Mouse (Mus musculus) heart, postnatal 14 days (tissue): ENCODE results near the gene Jade2. TPM values are rescaled to one million over a fixed set of nuclear protein-coding genes. Genes with fewer than 3 reads are reported as not detected.
A peak's percentile ranks its signal among the peaks of the same experiment; 100 is the strongest.
"Not testable (repeated sequence)": the region's sequence is repeated elsewhere in the genome, so short reads cannot be mapped to it uniquely, and the experiment has no call there.

ENCODE experiments used
- DNase-seq, 2 experiments: peaks; one replicate each; pipeline ENCODE4 v3.0.0; 2021 to 2022
- intact Hi-C: fragments of 180-260 bp; cut with DNase I; formaldehyde crosslinking; loops from one replicate; pipeline ENCODE4 v1.15.1; 2025
- total RNA-seq, 2 experiments: library from RNA; stranded (reverse); gene quantifications; 2 replicates each; pipeline ENCODE4 v1.2.3; 2021

Jade2 gene
- total RNA-seq, 2 experiments from 2014 or later, result 8.3 to 10.0 TPM

DNA sequence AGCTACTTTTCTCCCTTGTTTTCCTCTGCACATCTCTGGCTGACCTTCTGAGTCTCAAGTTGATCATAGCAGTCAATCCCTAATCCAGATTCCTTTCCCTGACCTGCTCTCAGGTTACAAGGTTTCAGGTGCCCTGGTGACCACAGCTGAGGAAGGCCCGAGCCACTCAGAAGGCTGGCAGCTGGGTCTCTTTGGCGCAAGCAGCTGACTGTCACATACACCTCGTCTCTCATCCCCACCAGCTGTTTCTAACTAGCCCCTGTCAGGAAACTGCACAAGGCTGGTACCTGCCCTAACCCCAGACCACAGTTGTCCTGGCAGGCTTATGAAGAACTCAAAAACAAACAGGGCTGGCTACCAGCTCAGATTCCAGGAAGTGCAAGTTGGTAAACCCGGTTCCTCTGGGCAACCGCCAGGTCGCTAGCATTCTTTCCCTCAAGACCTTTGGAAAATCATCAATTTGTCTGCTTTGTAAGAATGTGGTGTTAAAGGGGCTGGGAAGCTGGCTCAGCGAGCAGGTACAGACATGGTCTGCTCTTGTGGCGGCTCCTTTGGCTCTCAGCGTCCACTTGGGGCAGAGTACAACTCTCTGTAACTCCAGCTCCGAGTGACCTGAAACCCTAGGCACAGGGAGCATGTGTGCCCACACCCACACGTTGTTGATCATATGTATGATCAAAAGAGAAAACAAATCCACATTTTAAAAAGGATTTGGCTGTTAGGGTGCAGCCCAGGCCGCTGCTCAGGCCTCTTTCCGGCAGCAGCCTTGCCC, 50.2 kb downstream of the Jade2 start:
- intact Hi-C loops, result no loop called here
- DNase-seq, result no peak

DNA sequence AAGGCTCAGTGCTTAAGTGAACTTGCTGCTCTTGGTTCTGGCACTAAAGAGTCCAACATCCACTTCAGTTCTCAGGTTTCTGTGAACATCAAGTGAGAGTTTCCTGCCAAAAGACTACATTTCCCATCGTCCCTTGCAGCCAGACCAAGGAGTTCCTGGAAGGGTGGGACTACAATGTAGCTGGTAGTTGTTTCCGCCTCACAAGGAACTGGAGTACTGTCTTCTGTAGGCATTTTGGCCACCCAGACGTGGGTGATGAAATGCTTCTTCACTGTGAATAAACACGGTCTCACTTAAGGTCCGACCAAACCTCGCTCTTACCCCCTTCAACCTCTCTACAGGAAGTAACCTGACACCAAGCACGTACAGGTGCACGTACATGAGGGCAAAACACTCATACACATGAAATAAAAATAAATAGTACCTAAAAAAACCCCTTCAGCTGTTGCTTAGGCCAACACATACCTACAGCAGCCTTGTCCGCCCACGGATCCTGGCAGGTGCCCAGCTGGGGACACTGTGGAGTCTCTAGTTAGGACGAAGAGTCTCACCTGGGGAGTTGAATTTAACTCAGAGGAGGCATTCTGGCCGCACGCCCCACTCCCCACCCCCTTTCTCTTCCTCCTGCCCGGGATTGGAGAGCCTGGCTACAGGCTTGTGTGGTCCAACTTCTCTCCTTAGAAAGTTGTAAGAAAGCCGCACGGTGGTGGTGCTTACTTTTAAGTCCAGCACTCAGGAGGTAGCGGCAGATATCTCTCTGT, 52.1 kb downstream of the Jade2 start:
- DNase-seq, result peak; percentile 55 to 82
- intact Hi-C loops, result no loop called here

DNA sequence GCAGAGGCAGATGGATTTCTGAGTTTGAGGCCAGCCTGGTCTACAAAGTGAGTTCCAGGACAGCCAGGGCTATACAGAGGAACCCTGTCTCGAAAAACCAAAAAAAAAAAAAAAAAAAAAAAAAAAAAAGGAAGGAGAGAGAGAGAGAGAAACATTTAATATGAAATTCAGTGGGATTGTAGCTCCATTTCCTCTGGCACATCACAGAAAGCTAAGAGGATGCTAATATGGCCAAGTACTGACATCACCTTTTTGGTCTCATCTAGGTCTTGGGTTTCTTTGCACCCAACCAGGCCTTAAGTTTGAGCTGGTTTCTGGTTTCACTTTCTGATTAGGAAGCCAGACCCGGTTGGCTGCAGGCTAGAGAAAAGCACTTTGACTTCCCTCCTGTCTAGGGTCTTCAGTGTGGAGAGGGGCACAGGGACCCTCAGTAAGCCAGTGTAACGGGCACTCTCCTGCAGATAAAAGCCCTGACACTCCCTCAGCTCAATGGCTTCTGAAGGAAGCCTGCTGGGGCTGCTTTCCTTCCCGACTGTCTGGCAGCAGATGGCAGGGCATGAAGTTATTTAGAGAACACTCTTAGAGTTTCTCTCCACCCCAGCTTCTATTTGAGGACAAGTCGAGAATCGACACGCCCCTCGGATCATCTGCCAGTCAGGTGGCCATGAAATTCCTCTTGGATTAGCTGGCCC, 56.7 kb downstream of the Jade2 start:
- intact Hi-C loops, result no loop called here
- DNase-seq, result peak in 1 of 2 experiments; percentile 42

DNA sequence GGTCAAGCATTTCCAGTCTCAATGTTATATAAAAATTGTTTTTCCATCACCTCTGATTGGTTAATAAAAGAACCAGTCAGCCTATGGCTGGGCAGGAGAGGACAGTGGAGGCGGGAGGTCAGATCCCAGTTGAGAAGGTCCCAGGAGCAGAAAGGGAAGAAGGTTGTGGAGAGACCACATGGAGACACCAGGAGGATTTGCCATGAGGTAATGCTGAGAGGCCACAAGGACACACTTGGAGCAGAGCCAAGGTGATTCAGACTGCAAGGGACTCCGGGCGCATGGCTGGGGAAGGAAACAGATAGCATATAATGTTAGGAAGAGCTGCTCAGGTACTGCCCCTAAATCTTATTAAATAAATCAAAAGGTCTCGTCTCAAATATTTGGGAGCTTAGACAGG, 61.2 kb downstream of the Jade2 start:
- intact Hi-C loops, result no loop called here
- peak in 1 of 2 experiments; percentile 34 for DNase-seq

DNA sequence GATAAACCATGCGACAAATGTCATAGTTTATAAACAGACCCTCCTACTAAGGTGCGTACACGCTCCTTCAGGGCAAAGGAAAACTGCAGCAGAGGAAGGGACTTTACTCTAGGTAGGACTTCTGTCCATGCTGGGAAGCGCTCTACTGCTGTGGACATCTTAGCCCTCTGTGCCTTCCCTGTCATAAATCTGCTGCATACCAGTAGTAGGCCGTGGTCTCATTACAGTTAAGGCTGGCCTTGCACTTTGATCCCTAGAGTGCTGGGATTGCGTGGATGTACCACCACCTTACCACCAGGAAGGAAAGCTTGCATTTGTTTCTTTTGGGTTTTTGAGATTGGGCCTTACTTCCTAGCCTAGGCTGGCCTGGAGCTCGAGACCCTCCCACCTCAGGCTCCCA, 66.8 kb downstream of the Jade2 start:
- intact Hi-C loops, result no loop called here
- no peak for DNase-seq

DNA sequence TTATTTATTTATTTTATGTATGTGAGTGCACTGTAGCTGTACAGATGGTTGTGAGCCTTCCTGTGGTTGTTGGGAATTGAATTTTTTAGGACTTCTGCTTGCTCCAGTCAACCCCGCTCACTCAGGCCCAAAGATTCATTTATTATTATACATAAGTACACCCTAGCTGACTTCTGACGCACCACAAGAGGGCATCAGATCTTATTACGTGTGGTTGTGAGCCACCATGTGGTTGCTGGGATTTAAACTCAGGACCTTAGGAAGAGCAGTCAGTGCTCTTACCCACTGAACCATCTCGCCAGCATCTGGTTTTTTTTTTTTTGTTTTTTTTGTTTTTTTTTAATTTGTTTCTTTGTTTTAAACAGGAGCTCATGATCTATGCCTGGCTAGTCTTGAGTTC, 67.7 kb downstream of the Jade2 start:
- intact Hi-C loops, DNase-seq: not testable (repeated sequence)

DNA sequence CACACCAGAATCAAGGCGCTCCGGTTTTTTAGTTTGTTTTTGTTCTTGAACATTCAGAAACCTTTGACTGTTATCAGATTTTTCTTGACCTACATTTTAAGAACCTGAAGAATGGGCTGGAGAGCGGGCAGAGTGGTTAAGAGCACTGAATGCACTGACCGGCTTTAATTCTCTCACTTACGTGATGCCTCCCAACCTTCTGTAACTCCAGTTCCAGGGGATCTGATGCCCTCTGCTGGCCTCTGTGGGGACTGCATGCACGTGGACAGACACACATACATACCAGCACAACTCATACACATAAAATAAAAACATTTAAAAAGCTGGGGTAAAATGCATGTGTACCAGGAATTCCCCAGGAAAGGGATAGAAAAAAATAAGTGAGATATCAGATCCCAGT, 71.5 kb downstream of the Jade2 start:
- peak; percentile 37 to 60 for DNase-seq
- intact Hi-C loops, result no loop called here

DNA sequence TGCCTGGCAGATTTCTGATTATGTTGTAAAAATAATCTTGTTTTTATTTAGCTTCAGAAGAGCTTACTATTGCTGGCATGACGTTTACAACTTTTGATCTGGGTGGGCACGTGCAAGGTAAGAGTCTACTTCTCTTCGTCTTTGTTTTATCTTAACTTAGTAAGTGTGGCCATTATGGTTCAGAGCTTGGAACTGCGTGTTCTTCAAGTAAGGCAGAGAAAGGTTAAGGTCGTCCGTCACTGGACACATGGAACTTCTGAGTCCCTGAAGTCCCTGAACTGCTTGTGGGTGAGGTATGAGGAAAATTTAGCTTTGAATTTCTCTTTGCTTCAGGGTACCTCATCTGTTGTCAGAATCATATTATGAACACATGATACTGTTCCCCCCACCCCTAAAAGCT, 74.7 kb downstream of the Jade2 start:
- intact Hi-C loops, result loop anchor here (5.0 kb wide), 1 partner anchor 50 kb away; no protein-coding TSS in a partner anchor

DNA sequence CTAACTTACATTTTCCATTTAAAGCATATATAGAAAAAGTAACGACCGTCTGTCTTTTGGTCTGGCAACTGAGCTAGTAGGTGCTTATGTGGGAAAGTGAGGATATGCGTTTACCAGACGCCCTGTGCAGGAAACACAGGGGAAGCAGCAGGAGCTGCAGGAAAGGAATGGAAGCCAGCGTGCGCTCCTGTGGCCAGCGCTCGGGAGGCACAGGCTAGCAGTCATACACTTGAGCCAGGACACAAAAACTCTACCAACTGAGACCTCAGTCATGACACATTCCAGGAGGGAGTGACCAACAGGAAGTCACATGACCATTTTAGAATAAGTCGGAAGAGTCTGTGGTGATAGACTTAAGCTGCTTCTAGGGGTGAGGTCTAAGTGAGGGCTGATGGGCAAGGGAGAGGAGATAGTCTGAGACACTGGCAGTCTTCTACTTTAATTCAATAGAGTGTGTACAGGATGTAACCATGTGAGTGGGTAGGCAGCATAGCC, 76.6 kb downstream of the Jade2 start:
- DNase-seq, result no peak
- intact Hi-C loops, result loop anchor here (5.0 kb wide), 1 partner anchor 49 kb away; no protein-coding TSS in a partner anchor

More for the DNA sequence above, 74.7 kb downstream of the Jade2 start:
- DNase-seq, result no peak

DNA sequence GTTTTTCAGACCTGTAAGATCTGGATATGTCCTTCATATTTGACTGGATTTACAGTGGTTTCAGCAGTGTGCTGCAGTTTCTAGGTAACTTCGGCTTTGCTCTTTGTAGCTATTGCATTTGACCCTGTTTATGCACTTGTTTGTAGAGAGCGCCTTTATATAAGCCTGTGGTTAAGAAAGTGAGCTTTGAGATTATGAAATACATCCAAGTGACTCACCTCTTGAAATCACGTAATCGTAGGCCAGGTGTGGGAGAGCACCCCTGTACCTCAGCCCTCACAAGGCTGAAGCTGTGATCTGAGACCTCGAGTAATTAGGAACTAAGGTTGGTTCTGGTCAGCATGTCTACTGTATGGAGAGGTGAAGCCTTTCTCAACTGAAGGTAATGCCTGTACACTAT, 80.0 kb downstream of the Jade2 start:
- intact Hi-C loops, result no loop called here
- no peak for DNase-seq

DNA sequence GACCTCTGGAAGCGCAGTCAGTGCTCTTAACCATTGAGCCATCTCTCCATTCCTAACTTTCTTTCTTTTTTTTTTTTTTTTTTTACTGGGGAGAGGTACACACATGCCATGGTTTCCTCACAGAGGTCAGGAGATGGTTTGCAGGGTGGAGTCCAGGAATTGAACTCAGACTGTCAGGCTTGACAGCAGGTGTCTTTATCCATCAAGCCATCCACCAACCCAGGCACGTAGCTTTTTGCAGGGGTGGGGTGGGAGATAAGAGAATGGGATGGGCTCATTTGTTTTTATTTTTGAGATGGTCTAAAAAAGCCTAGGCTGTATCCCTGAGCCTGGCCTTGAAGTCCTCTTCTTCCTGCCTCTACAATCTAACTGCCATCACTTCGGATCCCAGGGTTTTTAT, 81.9 kb downstream of the Jade2 start:
- no peak for DNase-seq
- intact Hi-C loops, result no loop called here

DNA sequence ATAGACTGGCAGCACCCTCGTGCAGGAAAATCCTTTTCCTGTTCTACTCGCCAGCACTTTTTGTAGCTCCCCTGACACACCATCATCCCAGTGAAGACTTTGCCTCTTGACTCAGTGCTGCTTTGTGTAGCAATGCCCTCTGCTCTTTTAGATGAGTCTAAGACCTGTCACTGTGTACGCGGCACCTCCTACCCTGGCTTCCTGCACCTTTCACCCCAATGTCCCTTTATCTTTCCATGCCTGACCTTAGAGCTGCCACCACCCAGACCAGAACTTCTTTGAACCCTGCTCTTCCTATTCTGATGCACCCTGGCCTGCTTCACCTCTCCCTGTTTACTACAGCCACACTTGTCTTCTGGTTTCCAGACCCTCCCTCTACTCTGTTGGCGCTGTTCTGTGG, 89.2 kb downstream of the Jade2 start:
- no peak for DNase-seq
- intact Hi-C loops, result no loop called here

DNA sequence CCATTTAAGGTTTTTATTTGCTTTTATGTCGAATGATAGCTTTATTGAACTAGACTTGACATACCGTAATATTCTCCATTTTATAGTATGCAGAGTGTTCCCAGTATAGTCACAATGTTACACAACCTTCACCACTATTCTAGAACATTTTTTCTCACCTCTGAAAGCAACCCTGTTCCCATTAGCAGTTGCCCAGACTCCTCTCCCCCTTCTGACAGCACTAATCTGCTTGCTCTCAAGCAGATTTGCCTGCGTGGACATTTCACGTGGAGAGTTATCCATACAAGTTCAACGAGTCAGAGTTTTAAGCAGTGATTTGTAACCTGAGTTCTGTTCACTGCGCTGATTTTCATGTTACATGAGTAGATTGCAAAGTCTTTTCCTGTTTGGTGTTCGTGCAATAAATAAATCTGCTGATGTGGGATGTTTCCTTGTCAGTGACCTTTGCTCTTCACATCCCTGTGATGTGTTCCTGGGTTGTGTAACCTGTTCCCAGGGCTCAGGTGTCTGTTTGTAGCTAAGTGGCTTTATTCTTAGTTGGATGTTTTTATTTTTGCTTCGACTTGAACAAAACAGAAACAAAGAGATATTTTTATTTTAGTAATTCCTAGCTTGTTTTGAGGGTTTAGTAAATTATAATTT, 89.8 kb downstream of the Jade2 start:
- intact Hi-C loops, result no loop called here

DNA sequence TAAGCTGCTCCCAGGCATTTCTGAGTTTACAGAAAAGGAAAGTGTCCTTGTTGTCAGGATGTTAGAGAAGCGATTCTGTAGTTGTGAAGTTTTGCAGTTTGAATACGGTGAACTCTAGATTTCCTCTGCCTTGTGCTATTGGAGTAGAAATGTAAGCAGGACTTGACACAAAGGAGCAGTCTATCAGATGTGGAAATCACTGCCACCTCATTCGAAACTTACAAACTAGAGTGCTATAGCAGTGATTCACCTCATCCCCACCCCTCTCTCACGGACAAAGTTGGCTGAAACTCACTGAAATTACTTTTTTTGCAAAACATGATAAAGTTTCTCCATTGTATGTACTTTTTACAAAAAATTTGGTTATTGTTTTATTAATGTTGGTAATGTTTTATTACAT, 92.6 kb downstream of the Jade2 start:
- DNase-seq, result no peak
- intact Hi-C loops, result loop anchor here (5.0 kb wide), 1 partner anchor 237 kb away; the partner anchor contains the start of genes Cdkl3 and Ube2b

More for the DNA sequence above, 89.8 kb downstream of the Jade2 start:
- DNase-seq, result no peak

DNA sequence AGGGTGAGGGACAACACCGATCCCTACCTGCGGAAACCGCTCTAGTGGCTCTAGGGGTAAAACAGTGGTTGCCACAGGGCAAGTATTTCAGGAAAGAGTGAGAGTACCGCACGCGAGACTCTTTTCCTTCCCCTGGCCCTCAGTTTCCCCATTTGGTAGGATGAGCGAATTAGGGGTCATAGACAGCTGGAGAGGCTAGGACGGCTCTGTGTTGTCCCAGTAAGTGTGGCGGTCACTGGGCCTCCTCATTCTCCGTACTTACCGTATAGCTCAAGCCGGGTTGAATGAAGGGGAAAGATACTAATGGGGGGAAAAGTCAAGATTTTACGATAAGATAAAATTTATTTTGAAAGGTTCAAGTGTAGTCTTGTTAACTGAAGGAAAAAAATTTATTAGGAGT, 93.5 kb downstream of the Jade2 start:
- intact Hi-C loops, result loop anchor here (5.0 kb wide), 1 partner anchor 238 kb away; the partner anchor contains the start of genes Cdkl3 and Ube2b
- no peak for DNase-seq

Other genes starting within 250 kb of the Jade2 start
- gene Nhp2, start 237.9 kb downstream of the Jade2 start, total RNA-seq, result 10 to 100 TPM; 19.5 to 21.3 TPM
- 10 to 100 TPM; 16.0 to 16.3 TPM for gene Rmnd5b, start 221.8 kb downstream of the Jade2 start, total RNA-seq
- 10 to 100 TPM; 22.1 to 23.1 TPM for gene N4bp3, start 206.8 kb downstream of the Jade2 start, total RNA-seq
- gene D930048N14Rik, start 206.7 kb downstream of the Jade2 start, total RNA-seq, result 1 to 10 TPM; 1.3 to 1.4 TPM
- gene 0610009B22Rik, start 168.8 kb downstream of the Jade2 start, total RNA-seq, result 10 to 100 TPM; 35.8 to 37.3 TPM
- gene Sec24a, start 94.0 kb downstream of the Jade2 start, total RNA-seq, result 10 to 100 TPM; 18.3 to 18.4 TPM
- 100 to 1,000 TPM in 1 of 2 experiments, 10 to 100 TPM in 1; 95.8 to 109 TPM for gene Sar1b, start 94.0 kb downstream of the Jade2 start, total RNA-seq
- 10 to 100 TPM; 13.0 to 16.2 TPM for gene Cdkn2aipnl, start 110.0 kb upstream of the Jade2 start, total RNA-seq
- gene Ube2b, start 143.1 kb upstream of the Jade2 start, total RNA-seq, result 100 to 1,000 TPM; 229 to 232 TPM
- 1 to 10 TPM; 5.4 to 7.3 TPM for gene Cdkl3, start 146.6 kb upstream of the Jade2 start, total RNA-seq
- 10 to 100 TPM; 55.4 to 60.4 TPM for gene Ppp2ca, start 241.0 kb upstream of the Jade2 start, total RNA-seq